Comparison of ENCODE assay signal across 9 mouse cellular contexts in the genomic region with DNA sequence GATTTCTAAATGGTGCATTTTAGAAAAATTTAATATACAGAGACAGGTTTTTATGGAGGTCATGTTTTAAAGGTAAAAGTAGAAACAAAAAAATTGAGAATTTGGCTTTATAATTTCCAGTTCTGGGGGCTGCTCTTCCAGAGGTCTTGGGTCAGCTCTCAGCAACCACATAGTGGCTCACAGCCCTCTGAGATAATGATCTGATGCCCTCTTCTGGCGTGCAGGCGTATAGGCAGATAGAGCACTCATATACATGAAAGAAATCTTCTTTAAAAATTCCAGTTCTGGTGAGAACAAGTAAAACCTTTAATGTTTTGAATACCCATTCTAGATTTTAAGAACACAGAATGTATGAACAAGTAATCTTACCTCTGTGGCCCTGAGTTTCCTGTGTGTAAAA. TPM values are rescaled to one million over a fixed set of nuclear protein-coding genes. Genes with fewer than 3 reads are reported as not detected.
DNase-seq lines count a peak whose midpoint lies in the region; ATAC-seq and TF ChIP-seq lines count a peak whose summit lies in the region.
"Had no signal": no experiment of that assay in that cellular context is flagged by ENCODE, and none has a peak within 500 bp of the region (broad histone marks: within the 10 kb centered on the region; RNA-seq: fewer than 3 reads in every experiment).

No protein-coding gene starts in this region.

- peak; percentile 52 for TF ChIP-seq CTCF in left cerebral cortex, adult 2 months (IDR thresholded peaks at IDR 0.05)
- peak; percentile 28; the same call in 1 of the 2 replicates for TF ChIP-seq CTCF in bone marrow macrophage, adult 2 months (IDR thresholded peaks at IDR 0.05; ENCODE audit: low read depth, low read length)

- ATAC-seq in granulocyte monocyte progenitor cell, adult 5-6 weeks (replicated peaks; ENCODE audit: poor library complexity, severe bottlenecking): peak; percentile 87

- no peak overlapping the region for H3K4me3 ChIP-seq in left cerebral cortex, adult 2 months
- H3K4me3 ChIP-seq in bone marrow macrophage, adult 2 months (ENCODE audit: insufficient read depth, low read length): no peak overlapping the region
- H3K4me3 ChIP-seq: limb, embryonic 15.5 days had no signal

- H3K4me1 ChIP-seq in bone marrow macrophage, adult 2 months (ENCODE audit: control insufficient read depth, insufficient read depth, low read length): no peaks in the 10 kb centered on the region
- H3K4me1 ChIP-seq: limb, embryonic 15.5 days had no signal

- no peak for TF ChIP-seq POLR2A in bone marrow macrophage, adult 2 months (IDR thresholded peaks at IDR 0.05; ENCODE audit: borderline replicate concordance, low read depth, low read length)

- no peak for DNase-seq in left cerebral cortex, adult 2 months (ENCODE audit: extremely low spot score in 1 of 2, low spot score in 2 of 2)
- DNase-seq in left cerebral cortex, adult 18-20 months (ENCODE audit: low spot score in 2 of 2): no peak
- DNase-seq in retina, embryonic 14.5 days (ENCODE audit: low spot score): peak; percentile 18
- no peak for DNase-seq in urinary bladder, adult 18-20 months (ENCODE audit: low spot score in 2 of 2)
- DNase-seq in heart, postnatal 36 days: no peak
- DNase-seq: adrenal gland, postnatal 25 days had no signal

- intact Hi-C loops in left cerebral cortex, adult 2 months (cut with DNase I): no loop called here
- intact Hi-C loops in heart, postnatal 36 days (cut with DNase I): loop anchor here (2.0 to 10.0 kb wide), 2 partner anchors 166 to 236 kb away; no protein-coding TSS in a partner anchor

- no peak overlapping the region for H3K27ac ChIP-seq in left cerebral cortex, adult 2 months
- no peak overlapping the region for H3K27ac ChIP-seq in bone marrow macrophage, adult 2 months (ENCODE audit: insufficient read depth, low read depth, low read length)
- H3K27ac ChIP-seq: limb, embryonic 15.5 days had no signal

RNA-seq across cellular contexts. Expression of gene Kmt2e, which starts 56.6 kb away (rescaled TPM):
- 100 to 1,000 TPM; 101 to 102 TPM for total RNA-seq in left cerebral cortex, adult 2 months (2021)
- 10 to 100 TPM; 92.8 to 98.6 TPM for total RNA-seq in left cerebral cortex, adult 18-20 months (2021)
- 60.7 and 70.5 TPM in 2 replicates for polyA plus RNA-seq in bone marrow macrophage, adult 2 months (2012; ENCODE audit: insufficient read depth, insufficient read length, missing spikeins)
- total RNA-seq in granulocyte monocyte progenitor cell, adult 5-6 weeks (2014; fragmentation: Nextera tagmentation): 78.3 and 87.5 TPM in 2 replicates
- 41.5 and 65.1 TPM in 2 replicates for total RNA-seq in granulocyte monocyte progenitor cell, adult 5-6 weeks (2017)
- total RNA-seq in heart, postnatal 36 days (2021): 10 to 100 TPM; 50.1 to 51.5 TPM
